Mouse (Mus musculus) limb, embryonic 15.5 days (tissue): ENCODE data around the gene Enkd1. TPM values are rescaled to one million over a fixed set of nuclear protein-coding genes. Genes with fewer than 3 reads are reported as not detected.

ENCODE experiments used
- ATAC-seq: fragments of 200-750 bp; cut with Nextera tagmentation; 2 replicates; pipeline ENCODE4 v1.8.0; 2017; ENCODE audit warnings: low read depth, moderate TSS enrichment; ENCODE audit not compliant: insufficient number of reproducible peaks, low FRiP score, low TSS enrichment
- H3K27ac ChIP-seq: fragments of 300-500 bp; sonication (generic); 2 replicates; pipeline ENCODE4 v1.5.1; 2015; ENCODE audit warnings: moderate library complexity, mild to moderate bottlenecking, inconsistent platforms
- H3K27me3 ChIP-seq: fragments of 300-500 bp; sonication (generic); 2 replicates; pipeline ENCODE4 v1.6.1; 2015; ENCODE audit warnings: inconsistent platforms
- H3K36me3 ChIP-seq: fragments of 300-500 bp; sonication (generic); 2 replicates; pipeline ENCODE4 v1.6.1; 2015; ENCODE audit warnings: inconsistent platforms
- H3K4me1 ChIP-seq: fragments of 300-500 bp; sonication (generic); 2 replicates; pipeline ENCODE4 v1.6.1; 2015; ENCODE audit warnings: inconsistent platforms
- H3K4me2 ChIP-seq: fragments of 300-500 bp; sonication (generic); 2 replicates; pipeline ENCODE4 v1.6.1; 2015; ENCODE audit warnings: mild to moderate bottlenecking, inconsistent platforms
- H3K4me3 ChIP-seq: fragments of 300-500 bp; sonication (generic); 2 replicates; pipeline ENCODE4 v1.5.1; 2015; ENCODE audit warnings: mild to moderate bottlenecking, inconsistent platforms
- H3K9ac ChIP-seq: fragments of 300-500 bp; sonication (generic); 2 replicates; pipeline ENCODE4 v1.6.1; 2015; ENCODE audit warnings: inconsistent platforms
- H3K9me3 ChIP-seq: fragments of 300-500 bp; sonication (generic); 2 replicates; pipeline ENCODE4 v1.6.1; 2016; ENCODE audit warnings: inconsistent platforms
- whole genome bisulfite sequencing: fragments of 180-500 bp; shearing (Covaris S2); methylation state at CpG from one replicate; pipeline ENCODE4 v1.1.7; 2015; 5-methylcytosine and 5-hydroxymethylcytosine counted together
- polyA plus RNA-seq: library from polyadenylated mRNA; unstranded; fragments of >200 nt; fragmentation: Nextera tagmentation; extraction: Ambion mirVana; gene quantifications from 2 replicates; pipeline ENCODE4 v1.2.1, GENCODE M21; 2015

Gene Enkd1
- polyA plus RNA-seq, 1 experiment from 2014 or later, result 21.7 TPM

DNA sequence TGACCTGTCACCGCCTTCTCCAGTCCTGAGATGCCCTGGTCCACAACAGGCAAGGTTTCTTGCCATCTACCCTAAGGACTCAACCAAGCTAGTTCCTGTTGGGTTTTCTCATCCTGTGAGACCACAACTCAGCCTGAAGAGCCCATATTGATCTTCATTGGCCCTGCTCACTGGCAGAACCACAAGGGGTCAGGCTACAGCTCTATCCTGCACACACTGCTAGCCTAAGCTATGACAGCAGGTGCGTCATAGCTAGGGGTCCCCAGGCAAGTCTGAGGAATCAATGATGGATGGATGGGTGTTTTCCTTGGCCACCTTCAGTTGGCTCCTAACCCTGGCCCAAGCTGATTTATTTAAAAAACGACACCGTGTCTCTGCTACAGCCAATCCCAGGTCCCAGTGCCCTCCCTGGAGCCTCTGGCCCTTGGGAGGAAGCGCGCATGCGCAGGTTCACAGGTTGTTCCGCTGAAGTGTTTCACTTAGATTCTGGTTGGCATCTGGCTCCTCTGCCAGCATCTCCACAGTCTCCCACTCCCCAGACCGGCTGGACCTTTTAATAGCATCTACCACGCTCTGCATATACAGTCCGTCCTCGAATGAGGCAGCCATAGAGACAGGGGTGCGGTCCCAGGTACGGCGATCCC is 8.4 kb upstream of the Enkd1 start:
- Histone ChIP-seq H3K27me3 (no peaks in the 10 kb centered on the region), H3K27ac (no peak overlapping the region), H3K4me2 (no peak overlapping the region), H3K36me3 (peaks cover 13% of the 10 kb centered on the region), H3K9ac (no peak overlapping the region), H3K9me3 (no peaks in the 10 kb centered on the region), H3K4me1 (0 out of 2 replicates have a peak, but pooled peaks cover 3% of the 10 kb centered on the region), H3K4me3 (no peak overlapping the region)
- ATAC-seq, result no peak
- WGBS, result 89% methylated on average over 15 of the region's 15 CpGs

DNA sequence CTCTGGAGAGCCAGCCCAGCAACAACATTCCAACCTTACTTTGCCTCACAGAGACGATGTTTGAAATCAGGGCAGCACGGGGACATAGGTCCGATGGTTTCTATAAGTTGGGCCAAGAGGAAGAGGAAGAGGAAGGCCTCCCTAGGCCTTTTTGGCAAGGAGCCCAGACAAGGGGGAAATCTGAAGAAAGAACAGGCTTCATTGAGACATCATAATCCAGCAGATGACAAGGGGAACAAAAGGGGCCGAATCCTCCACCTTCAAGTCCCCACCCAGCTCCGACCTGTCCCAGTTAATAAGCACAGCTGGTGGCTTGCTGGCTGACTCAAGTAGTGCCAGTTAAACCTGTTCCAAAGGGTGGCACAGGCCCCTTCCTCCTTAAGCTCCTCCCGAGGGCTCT is 7.0 kb upstream of the Enkd1 start:
- H3K27ac ChIP-seq, result peak overlapping the region; percentile 68; the same call in 1 of the 2 replicates

GRCm38 (mm10) chr8:105714139-105714538 is 6.1 kb upstream of the Enkd1 start:
- 5% methylated on average over 3 of the region's 3 CpGs for WGBS
- Histone ChIP-seq H3K9me3 (no peaks in the 10 kb centered on the region), H3K27me3 (no peaks in the 10 kb centered on the region), H3K36me3 (peaks cover 10% of the 10 kb centered on the region), H3K4me2 (no peak overlapping the region), H3K4me3 (no peak overlapping the region), H3K9ac (no peak overlapping the region), H3K4me1 (0 out of 2 replicates have a peak, but pooled peaks cover 3% of the 10 kb centered on the region), H3K27ac (no peak overlapping the region)
- peak; percentile 40; the same call in 1 of the 2 replicates for ATAC-seq

More for the DNA sequence above, 7.0 kb upstream of the Enkd1 start:
- 62% methylated on average over 6 of the region's 6 CpGs for WGBS
- ATAC-seq, result 0 out of 2 replicates have a peak, but pooled peaks have one; percentile 37
- no peaks in the 10 kb centered on the region for H3K9me3 ChIP-seq
- 0 out of 2 replicates have a peak, but pooled peaks cover 3% of the 10 kb centered on the region for H3K4me1 ChIP-seq
- H3K9ac ChIP-seq, result no peak overlapping the region
- H3K4me2 ChIP-seq, result no peak overlapping the region
- no peaks in the 10 kb centered on the region for H3K27me3 ChIP-seq
- no peak overlapping the region for H3K4me3 ChIP-seq
- peaks cover 10% of the 10 kb centered on the region for H3K36me3 ChIP-seq

- Histone ChIP-seq H3K9me3 (no peaks in the 10 kb centered on the region), H3K36me3 (peaks cover 10% of the 10 kb centered on the region), H3K4me1 (peaks cover 11% of the 10 kb centered on the region), H3K4me2 (no peak overlapping the region), H3K27ac (no peak overlapping the region), H3K9ac (no peak overlapping the region), H3K27me3 (no peaks in the 10 kb centered on the region), H3K4me3 (no peak overlapping the region)
- ATAC-seq, result no peak
- 90% methylated on average over 3 of the region's 3 CpGs for WGBS
Measured at GRCm38 (mm10) chr8:105712286-105712685, 4.3 kb upstream of the Enkd1 start.

- H3K9me3 ChIP-seq, result no peaks in the 10 kb centered on the region
- H3K27me3 ChIP-seq, result no peaks in the 10 kb centered on the region
- ATAC-seq, result no peak
- no peak overlapping the region for H3K4me2 ChIP-seq
- H3K36me3 ChIP-seq, result peaks cover 7% of the 10 kb centered on the region
- no peak overlapping the region for H3K4me3 ChIP-seq
- peaks cover 21% of the 10 kb centered on the region for H3K4me1 ChIP-seq
- no peak overlapping the region for H3K27ac ChIP-seq
- no peak overlapping the region for H3K9ac ChIP-seq
- 79% methylated on average over 12 of the region's 14 CpGs for WGBS
Measured at GRCm38 (mm10) chr8:105709317-105709716, 1.3 kb upstream of the Enkd1 start.

- 92% methylated on average over 8 of the region's 8 CpGs for WGBS
- no peaks in the 10 kb centered on the region for H3K27me3 ChIP-seq
- peaks cover 13% of the 10 kb centered on the region for H3K36me3 ChIP-seq
- no peak overlapping the region for H3K27ac ChIP-seq
- H3K4me1 ChIP-seq, result peaks cover 21% of the 10 kb centered on the region
- H3K4me2 ChIP-seq, result no peak overlapping the region
- H3K9me3 ChIP-seq, result no peaks in the 10 kb centered on the region
- ATAC-seq, result no peak
- no peak overlapping the region for H3K9ac ChIP-seq
- no peak overlapping the region for H3K4me3 ChIP-seq
Measured at GRCm38 (mm10) chr8:105708675-105709074, 665 bp upstream of the Enkd1 start.

DNA sequence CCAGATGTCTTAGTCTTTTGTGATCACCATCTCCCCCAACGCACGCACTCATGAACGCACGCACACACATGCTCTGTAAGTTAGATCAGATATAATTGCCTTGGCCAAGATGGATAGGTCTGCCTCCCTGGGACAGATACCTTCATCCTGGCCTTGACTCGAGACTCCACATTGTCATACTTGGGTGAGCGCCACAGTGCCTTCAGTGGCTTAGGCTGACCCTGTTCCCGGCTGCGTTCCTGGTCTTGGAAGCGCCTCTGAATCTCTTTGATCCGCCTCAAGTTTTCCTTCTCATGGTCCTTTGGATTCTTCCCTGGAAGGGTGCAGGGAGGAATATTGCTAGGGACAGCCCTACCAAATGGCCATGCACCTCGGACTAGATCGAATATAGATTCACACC is 1.6 kb downstream of the Enkd1 start:
- Histone ChIP-seq H3K9me3 (no peaks in the 10 kb centered on the region), H3K9ac (peak overlapping the region; percentile 14; the same call in 1 of the 2 replicates), H3K4me2 (peak overlapping the region; percentile 97), H3K36me3 (peaks cover 25% of the 10 kb centered on the region), H3K4me1 (peaks cover 31% of the 10 kb centered on the region), H3K4me3 (peak overlapping the region; percentile 81), H3K27ac (no peak overlapping the region), H3K27me3 (no peaks in the 10 kb centered on the region)
- ATAC-seq, result no peak
- 85% methylated on average over 12 of the region's 12 CpGs for WGBS

DNA sequence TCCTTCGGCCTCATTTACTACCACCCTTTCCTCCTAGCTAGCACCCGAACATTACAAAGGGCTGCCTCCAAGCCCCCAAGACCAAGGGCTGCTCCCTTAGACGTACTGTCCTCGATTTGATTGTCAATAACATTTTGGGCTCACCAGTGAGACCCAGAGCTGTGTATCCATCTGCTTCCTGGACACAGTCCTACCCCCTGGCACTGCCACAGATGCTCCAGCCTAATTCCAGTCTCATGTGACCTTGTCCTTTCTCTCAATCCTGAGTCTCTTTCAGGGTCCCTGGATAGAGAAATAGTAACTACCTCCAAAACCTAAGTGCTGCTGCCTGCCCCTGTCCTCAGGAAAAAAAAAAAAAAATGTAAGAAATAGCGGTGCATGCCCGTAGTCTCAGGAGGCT is 3.1 kb downstream of the Enkd1 start:
- H3K9me3 ChIP-seq, result no peaks in the 10 kb centered on the region
- H3K27ac ChIP-seq, result no peak overlapping the region
- H3K9ac ChIP-seq, result no peak overlapping the region
- no peak overlapping the region for H3K4me2 ChIP-seq
- peaks cover 37% of the 10 kb centered on the region for H3K4me1 ChIP-seq
- no peaks in the 10 kb centered on the region for H3K27me3 ChIP-seq
- peaks cover 25% of the 10 kb centered on the region for H3K36me3 ChIP-seq
- no peak for ATAC-seq
- no peak overlapping the region for H3K4me3 ChIP-seq
- 88% methylated on average over 6 of the region's 6 CpGs for WGBS

GRCm38 (mm10) chr8:105704146-105704812 is 3.7 kb downstream of the Enkd1 start:
- ATAC-seq, result no peak
- 93% methylated on average over 34 of the region's 34 CpGs for WGBS
- H3K4me1 ChIP-seq, result peaks cover 43% of the 10 kb centered on the region
- no peak overlapping the region for H3K27ac ChIP-seq
- no peak overlapping the region for H3K4me2 ChIP-seq
- no peak overlapping the region for H3K9ac ChIP-seq
- no peaks in the 10 kb centered on the region for H3K27me3 ChIP-seq
- H3K9me3 ChIP-seq, result no peaks in the 10 kb centered on the region
- peaks cover 28% of the 10 kb centered on the region for H3K36me3 ChIP-seq
- H3K4me3 ChIP-seq, result no peak overlapping the region

GRCm38 (mm10) chr8:105702731-105703415 is 5.1 kb downstream of the Enkd1 start:
- Histone ChIP-seq H3K4me3 (no peak overlapping the region), H3K27me3 (no peaks in the 10 kb centered on the region), H3K9ac (no peak overlapping the region), H3K4me2 (no peak overlapping the region), H3K27ac (no peak overlapping the region), H3K4me1 (peaks cover 39% of the 10 kb centered on the region), H3K36me3 (peaks cover 39% of the 10 kb centered on the region), H3K9me3 (no peaks in the 10 kb centered on the region)
- 92% methylated on average over 24 of the region's 24 CpGs for WGBS
- no peak for ATAC-seq

DNA sequence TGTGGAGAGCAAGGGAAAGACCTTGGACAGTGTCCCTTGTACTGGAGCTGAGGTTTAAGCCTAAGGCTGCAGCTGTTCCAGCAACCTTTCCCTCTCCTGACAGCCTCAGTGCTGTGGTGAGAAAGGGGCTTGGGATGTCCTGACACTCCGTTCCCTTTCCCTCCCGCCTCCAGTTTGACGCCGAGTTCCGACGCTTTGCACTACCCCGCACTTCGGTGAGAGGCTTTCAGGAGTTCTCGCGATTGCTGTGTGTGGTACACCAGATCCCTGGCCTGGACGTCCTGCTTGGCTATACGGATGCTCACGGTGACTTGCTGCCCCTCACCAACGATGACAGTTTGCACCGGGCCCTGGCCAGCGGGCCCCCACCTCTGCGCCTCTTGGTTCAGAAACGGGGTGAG is 6.0 kb downstream of the Enkd1 start:
- H3K4me3 ChIP-seq, result peak overlapping the region; percentile 65
- no peaks in the 10 kb centered on the region for H3K9me3 ChIP-seq
- peaks cover 48% of the 10 kb centered on the region for H3K36me3 ChIP-seq
- peak overlapping the region; percentile 96 for H3K27ac ChIP-seq
- H3K27me3 ChIP-seq, result no peaks in the 10 kb centered on the region
- 45% methylated on average over 18 of the region's 18 CpGs for WGBS
- H3K4me1 ChIP-seq, result peaks cover 32% of the 10 kb centered on the region
- peak overlapping the region; percentile 92 for H3K4me2 ChIP-seq
- H3K9ac ChIP-seq, result peak overlapping the region; percentile 45; the same call in 1 of the 2 replicates
- no peak for ATAC-seq
